Mouse (Mus musculus) spleen, adult 2 months (tissue): ENCODE measurements around the gene Olfr372. TPM values are rescaled to one million over a fixed set of nuclear protein-coding genes. Genes with fewer than 3 reads are reported as not detected.
"Not testable (repeated sequence)": the region's sequence is repeated elsewhere in the genome, so short reads cannot be mapped to it uniquely, and the experiment has no call there.

ENCODE experiments used
- DNase-seq, 2 experiments: peaks; one replicate each; pipeline versions ENCODE4 v3.0.0 to v3.0.0-alpha.2; 2012 to 2021; ENCODE audit warnings: low spot score in 2 of 2, low read depth in 1 of 2
- H3K27ac ChIP-seq: fragments of 200-500 bp; 2 replicates; pipeline ENCODE4 v1.5.1; 2012; ENCODE audit warnings: low read length, inconsistent platforms; ENCODE audit not compliant: insufficient read depth
- H3K27me3 ChIP-seq: fragments of 200-500 bp; 2 replicates; pipeline ENCODE4 v1.6.1; 2012; ENCODE audit warnings: mild to moderate bottlenecking, moderate library complexity, low read length, inconsistent platforms; ENCODE audit not compliant: control insufficient read depth, insufficient read depth
- H3K36me3 ChIP-seq: fragments of 200-500 bp; 2 replicates; pipeline ENCODE4 v1.6.1; 2012; ENCODE audit warnings: mild to moderate bottlenecking, low read length, inconsistent platforms; ENCODE audit not compliant: control insufficient read depth, insufficient read depth
- H3K4me1 ChIP-seq: fragments of 200-500 bp; 2 replicates; pipeline ENCODE4 v1.6.1; 2011; ENCODE audit warnings: inconsistent platforms; ENCODE audit not compliant: control insufficient read depth, insufficient read depth, insufficient read length
- H3K4me3 ChIP-seq: fragments of 200-500 bp; 2 replicates; pipeline ENCODE4 v1.5.1; 2011; ENCODE audit warnings: mild to moderate bottlenecking, inconsistent platforms; ENCODE audit not compliant: insufficient read depth, insufficient read length; ENCODE audit errors: extremely low read depth
- CTCF ChIP-seq: fragments of 200-500 bp; IDR thresholded peaks from 2 replicates; pipeline ENCODE4 v1.5.1; 2011; ENCODE audit warnings: mild to moderate bottlenecking, inconsistent platforms; ENCODE audit not compliant: insufficient read depth, insufficient read length, insufficient replicate concordance; ENCODE audit errors: extremely low read depth
- POLR2A ChIP-seq: fragments of 200-500 bp; IDR thresholded peaks from 2 replicates; pipeline ENCODE4 v1.6.1; 2011; ENCODE audit warnings: low read depth, low read length, inconsistent platforms
- WGBS: fragments of 180-500 bp; shearing (Covaris S2); methylation state at CpG from one replicate; pipeline ENCODE4 v1.1.7; 2018; 5-methylcytosine and 5-hydroxymethylcytosine counted together
- polyA plus RNA-seq: library from polyadenylated mRNA; depleted of rRNA; stranded (reverse); fragments of >200 nt; gene quantifications from 2 replicates; pipeline ENCODE4 v1.2.3, GENCODE M21; 2012

Olfr372 gene
- polyA plus RNA-seq, 1 experiment = 0.16 TPM

DNA sequence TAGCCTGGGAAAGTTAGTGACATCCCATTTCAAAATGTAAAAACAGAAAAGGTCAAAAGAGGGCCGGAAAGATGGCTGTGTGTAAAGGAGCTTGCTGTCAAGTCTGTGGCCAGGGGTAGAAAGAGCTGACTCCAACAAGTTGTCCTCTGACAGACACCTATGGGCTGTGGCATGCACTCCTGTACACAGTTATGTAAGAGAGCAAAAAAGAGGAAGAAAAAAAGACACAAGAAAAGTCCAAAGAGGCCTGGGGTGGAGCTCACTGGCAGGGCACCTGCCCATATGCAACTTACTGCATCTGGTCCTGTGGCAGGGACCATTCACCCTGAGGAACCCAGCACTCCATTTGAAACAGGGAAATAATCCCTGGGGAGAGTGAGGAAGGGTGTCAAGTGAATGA is 1.5 kb downstream of the Olfr372 start:
- peaks cover 10% of the 10 kb centered on the region for H3K4me1 ChIP-seq
- H3K36me3 ChIP-seq = no peaks in the 10 kb centered on the region
- peak in 1 of 2 experiments; percentile 7 for DNase-seq
- no peak overlapping the region for H3K27ac ChIP-seq
- H3K27me3 ChIP-seq = no peaks in the 10 kb centered on the region
- no peak overlapping the region for H3K4me3 ChIP-seq
- WGBS = 60% methylated on average over 1 of the region's 1 CpGs
- TF ChIP-seq CTCF (no peak), POLR2A (no peak)

DNA sequence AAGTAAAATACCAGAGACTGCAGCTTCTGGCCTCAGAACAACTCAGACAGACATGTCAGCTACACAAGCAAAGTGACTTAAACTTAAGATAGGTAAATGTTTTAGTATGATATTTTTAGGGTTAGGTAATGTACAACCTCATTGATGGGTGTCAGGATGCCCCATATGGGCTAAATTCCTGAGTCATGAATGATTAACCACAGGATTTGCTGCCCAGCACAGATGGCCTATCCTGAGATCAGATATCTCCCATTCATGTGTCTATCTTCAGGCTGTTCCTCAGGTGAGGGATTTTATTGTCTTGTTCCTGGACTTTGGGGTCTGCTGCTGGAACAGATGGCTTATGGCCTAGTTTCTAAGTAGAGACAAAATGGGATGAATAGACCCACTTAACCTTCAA is 13.6 kb downstream of the Olfr372 start:
- H3K4me3 ChIP-seq, DNase-seq, H3K36me3 ChIP-seq, H3K27me3 ChIP-seq, H3K4me1 ChIP-seq, H3K27ac ChIP-seq: not testable (repeated sequence)

DNA sequence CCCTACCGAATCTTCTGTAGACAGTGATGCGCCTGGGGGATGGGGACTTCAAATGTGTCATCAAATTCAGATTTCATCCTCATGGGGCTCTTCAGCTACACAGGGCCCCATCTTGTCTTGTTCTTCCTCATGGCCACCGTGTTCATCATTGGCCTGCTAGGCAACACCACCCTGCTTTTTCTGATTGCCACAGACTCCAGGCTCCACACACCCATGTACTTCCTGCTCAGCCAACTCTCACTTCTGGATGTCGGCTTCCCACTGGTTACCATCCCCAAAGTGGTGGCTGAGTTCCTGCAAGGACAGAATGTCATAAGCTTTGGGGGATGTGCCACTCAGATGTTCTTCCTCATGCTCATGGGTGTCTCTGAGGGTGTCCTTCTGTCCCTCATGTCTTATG is 16.6 kb downstream of the Olfr372 start:
- H3K4me1 ChIP-seq, H3K27me3 ChIP-seq, H3K27ac ChIP-seq, DNase-seq, H3K4me3 ChIP-seq, H3K36me3 ChIP-seq: not testable (repeated sequence)
- 92% methylated on average over 3 of the region's 4 CpGs for WGBS

DNA sequence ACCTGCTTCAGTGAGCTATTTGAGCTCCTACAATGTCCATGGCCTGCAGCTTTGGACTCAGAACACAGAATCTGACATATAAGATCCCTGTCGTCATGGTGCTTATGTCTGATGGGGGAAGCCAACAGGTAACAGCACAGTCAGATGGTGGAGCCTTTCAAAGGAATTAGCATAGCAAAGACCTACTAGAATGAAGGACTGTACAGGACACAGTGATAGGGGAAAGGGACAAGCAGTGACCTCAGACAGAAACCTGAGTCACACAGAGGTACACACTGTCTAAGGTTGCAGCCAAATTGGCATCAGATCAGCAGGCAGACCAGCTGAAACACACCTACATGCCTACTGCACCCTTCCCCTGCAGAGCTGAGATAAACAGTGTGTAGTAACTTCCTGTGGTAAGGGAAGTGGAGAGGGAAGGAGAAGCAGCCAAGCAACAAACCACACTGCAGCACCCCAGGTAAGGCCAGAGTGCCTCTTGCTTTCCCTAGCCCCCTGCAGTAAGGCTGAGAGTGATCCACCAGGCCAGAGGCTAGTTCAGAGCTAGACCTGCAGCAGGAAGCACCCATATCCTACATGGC is 25.9 kb downstream of the Olfr372 start:
- 56% methylated on average over 1 of the region's 1 CpGs for WGBS
- not testable (repeated sequence) for H3K27me3 ChIP-seq, H3K36me3 ChIP-seq, H3K4me1 ChIP-seq, H3K4me3 ChIP-seq
- peak overlapping the region; percentile 70 for H3K27ac ChIP-seq
- DNase-seq = peak in 1 of 2 experiments; percentile 35

DNA sequence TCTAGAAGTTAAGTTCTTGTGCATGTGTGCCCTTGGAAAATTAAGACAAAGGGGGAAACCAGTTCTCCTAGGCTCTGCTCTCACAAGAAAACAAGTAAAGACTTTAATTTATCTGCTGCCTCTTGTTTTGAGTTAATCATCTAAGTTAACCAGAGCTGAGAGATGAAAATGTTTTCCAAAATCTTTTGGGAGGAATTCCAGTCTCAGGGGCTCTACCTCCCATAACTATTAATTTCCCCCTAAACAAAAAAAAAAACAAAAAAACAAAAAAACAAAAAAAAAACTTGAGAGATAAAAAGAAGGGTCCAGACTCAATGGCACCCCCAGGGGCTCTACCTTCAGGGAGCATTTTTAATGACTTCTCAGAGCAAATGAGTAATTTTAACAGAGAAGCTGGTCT is 41.9 kb downstream of the Olfr372 start, which contains the start of gene Olfr373:
Gene Olfr373 (plus strand): TSS at position 301 of the 400 bp plus-strand sequence.
- H3K4me1 ChIP-seq, H3K4me3 ChIP-seq, DNase-seq, H3K36me3 ChIP-seq, H3K27ac ChIP-seq, H3K27me3 ChIP-seq: not testable (repeated sequence)

DNA sequence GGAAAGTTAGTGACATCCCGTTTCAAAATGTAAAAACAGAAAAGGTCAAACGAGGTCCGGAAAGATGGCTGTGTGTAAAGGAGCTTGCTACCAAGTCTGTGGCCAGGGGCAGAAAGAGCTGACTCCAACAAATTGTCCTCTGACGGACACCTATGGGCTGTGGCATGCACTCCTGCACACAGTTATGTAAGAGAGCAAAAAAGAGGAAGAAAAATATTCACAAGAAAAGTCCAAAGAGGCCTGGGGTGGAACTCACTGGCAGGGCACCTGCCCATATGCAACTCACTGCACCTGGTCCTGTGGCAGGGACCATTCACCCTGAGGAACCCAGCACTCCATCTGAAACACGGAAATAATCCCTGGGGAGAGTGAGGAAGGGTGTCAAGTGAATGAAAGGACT is 43.7 kb downstream of the Olfr372 start:
- Histone ChIP-seq H3K27me3 (no peaks in the 10 kb centered on the region), H3K4me3 (no peak overlapping the region), H3K27ac (peak overlapping the region; percentile 57), H3K4me1 (peaks cover 6% of the 10 kb centered on the region; the same call in 1 of the 2 replicates), H3K36me3 (no peaks in the 10 kb centered on the region)
- no peak for DNase-seq
- WGBS = 15% methylated on average over 5 of the region's 5 CpGs
- TF ChIP-seq POLR2A (no peak), CTCF (no peak)

- not testable (repeated sequence) for H3K27ac ChIP-seq, H3K36me3 ChIP-seq, DNase-seq, H3K4me3 ChIP-seq, H3K27me3 ChIP-seq, H3K4me1 ChIP-seq
- WGBS = 80% methylated on average over 3 of the region's 3 CpGs
These were observed 46.6 kb downstream of the Olfr372 start for GRCm38 (mm10) chr8:72087611-72088010.

DNA sequence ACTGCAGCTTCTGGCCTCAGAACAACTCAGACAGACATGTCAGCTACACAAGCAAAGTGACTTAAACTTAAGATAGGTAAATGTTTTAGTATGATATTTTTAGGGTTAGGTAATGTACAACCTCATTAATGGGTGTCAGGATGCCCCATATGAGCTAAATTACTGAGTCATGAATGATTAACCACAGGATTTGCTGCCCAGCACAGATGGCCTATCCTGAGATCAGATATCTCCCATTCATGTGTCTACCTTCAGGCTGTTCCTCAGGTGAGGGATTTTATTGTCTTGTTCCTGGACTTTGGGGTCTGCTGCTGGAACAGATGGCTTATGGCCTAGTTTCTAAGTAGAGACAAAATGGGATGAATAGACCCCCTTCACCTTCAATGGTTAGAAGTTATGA is 55.7 kb downstream of the Olfr372 start:
- not testable (repeated sequence) for H3K27me3 ChIP-seq, H3K36me3 ChIP-seq, H3K4me3 ChIP-seq, H3K4me1 ChIP-seq, DNase-seq, H3K27ac ChIP-seq

GRCm38 (mm10) chr8:72099377-72100103 is 58.5 kb downstream of the Olfr372 start:
- H3K36me3 ChIP-seq, H3K27ac ChIP-seq, H3K27me3 ChIP-seq, DNase-seq, H3K4me1 ChIP-seq, H3K4me3 ChIP-seq: not testable (repeated sequence)
- WGBS = 79% methylated on average over 6 of the region's 7 CpGs
